Mouse (Mus musculus) liver, postnatal 0 days (tissue): ENCODE data around the gene Kcnab2.

Experiments
- CTCF ChIP-seq: sonication (generic); IDR thresholded peaks from 2 replicates; pipeline ENCODE4 v1.5.1; 2016; ENCODE audit warnings: antibody characterized with exemption, low read depth
- EP300 ChIP-seq: IDR thresholded peaks from 2 replicates; pipeline ENCODE4 v1.6.1; 2016; ENCODE audit warnings: antibody characterized with exemption, low read depth, mild to moderate bottlenecking

DNA sequence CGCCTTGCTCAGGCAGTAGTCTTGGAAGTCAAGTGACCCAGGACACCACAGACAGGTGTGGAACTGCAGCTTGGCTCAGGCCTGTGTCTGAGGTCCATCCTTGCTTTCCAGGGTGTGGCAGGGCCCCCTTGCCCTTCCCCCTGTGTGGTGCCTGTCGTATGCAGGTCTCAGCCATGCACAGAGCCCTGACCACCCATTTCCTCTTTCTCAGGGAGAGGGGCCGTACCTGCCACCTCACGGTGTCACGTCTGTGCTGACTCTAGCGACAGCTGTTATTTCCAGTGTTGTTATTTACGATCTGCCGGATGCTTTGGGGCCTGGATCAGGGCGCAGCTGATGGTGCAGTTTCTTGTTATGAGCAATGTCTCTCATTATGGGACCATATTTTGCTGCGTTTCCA is 41.4 kb upstream of the Kcnab2 start:
- TF ChIP-seq EP300 (no peak), CTCF (no peak)
